Mouse (Mus musculus) neutrophil, adult 65 days (primary cell): ENCODE data around the gene 4921507P07Rik. TPM values are rescaled to one million over a fixed set of nuclear protein-coding genes. Genes with fewer than 3 reads are reported as not detected.

Experiments used
- total RNA-seq: library from RNA; stranded (reverse); gene quantifications from 2 replicates; pipeline ENCODE4 v1.2.4, GENCODE M21; 2023

4921507P07Rik gene
- total RNA-seq = 0.59 and 0.63 TPM in 2 replicates

DNA sequence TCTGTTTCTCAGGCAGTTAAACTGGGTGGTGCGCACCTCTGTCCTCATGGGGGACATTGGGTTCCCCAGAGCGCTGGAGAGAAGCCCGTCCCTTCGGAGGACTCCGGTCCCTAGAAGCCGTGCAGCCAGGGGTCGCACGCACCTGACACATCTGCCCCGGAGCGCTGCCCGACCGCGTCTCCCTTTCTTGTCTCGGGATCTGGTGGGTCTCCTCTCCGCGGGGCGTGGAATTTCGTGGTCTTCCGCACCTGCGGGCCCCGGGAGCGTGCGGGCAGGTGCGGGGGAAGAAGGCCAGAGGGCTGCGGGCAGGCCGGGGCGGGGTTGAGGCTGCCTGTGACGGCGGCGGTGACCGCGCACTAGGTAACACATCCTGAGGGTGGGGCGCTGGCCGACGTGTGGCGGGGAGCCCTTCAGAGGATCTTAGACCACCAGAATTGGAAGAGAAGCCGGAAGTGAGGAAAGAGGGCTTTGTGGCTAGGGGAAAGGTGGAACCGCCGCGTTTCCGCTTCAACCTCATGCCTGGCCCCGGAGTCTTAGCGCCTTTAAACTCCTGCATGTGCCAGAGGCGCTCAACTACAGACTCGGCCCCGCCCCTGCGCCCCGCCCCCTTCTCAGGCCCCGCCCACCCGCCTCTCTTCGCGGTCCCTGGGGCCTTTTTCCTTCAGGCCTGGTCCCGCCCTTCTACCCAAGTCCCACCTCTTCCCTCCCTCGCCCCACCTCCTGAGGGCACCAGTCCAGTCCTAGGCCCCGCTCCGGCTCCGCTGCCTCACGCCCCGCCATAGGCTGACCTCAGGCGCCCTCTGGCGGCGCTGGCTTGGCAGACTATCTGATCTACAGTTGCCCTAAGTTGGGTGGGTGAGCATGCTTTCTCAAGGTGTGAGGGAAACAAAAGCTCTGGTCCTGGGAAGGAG, at the start of gene 4921507P07Rik:
TSS of gene 4921507P07Rik (minus strand) at position 332 of the 911 bp plus-strand sequence.

GRCm38 (mm10) chr6:50566141-50566996, 30.1 kb downstream of the 4921507P07Rik start, which contains the start of gene Cycs:
Cycs (minus strand) TSS chr6:50566538.

Other genes with a start within 250 kb of the 4921507P07Rik start
- gene Osbpl3, start 140.4 kb downstream of the 4921507P07Rik start, total RNA-seq = 5.7 and 7.7 TPM in 2 replicates
- gene Cycs, start 30.1 kb downstream of the 4921507P07Rik start, total RNA-seq = 11.6 and 14.3 TPM in 2 replicates
- not detected in 2 replicates for gene Npvf, start 57.8 kb upstream of the 4921507P07Rik start, total RNA-seq